Mouse (Mus musculus) neural tube, embryonic 14.5 days (tissue): ENCODE data around the gene Trim24. TPM values are rescaled to one million over a fixed set of nuclear protein-coding genes. Genes with fewer than 3 reads are reported as not detected.

Source experiments
- ATAC-seq: fragments of 200-750 bp; cut with Nextera tagmentation; 2 replicates; pipeline ENCODE4 v1.8.0; 2017; ENCODE audit warnings: low read depth, mild to moderate bottlenecking, moderate TSS enrichment, moderate library complexity
- H3K27ac ChIP-seq: fragments of 300-500 bp; sonication (generic); 2 replicates; pipeline ENCODE4 v1.5.1; 2014; ENCODE audit warnings: low read depth, mild to moderate bottlenecking, control low read depth, low read length, moderate library complexity, mixed read lengths
- H3K27me3 ChIP-seq: fragments of 300-500 bp; sonication (generic); 2 replicates; pipeline ENCODE4 v1.6.1; 2014; ENCODE audit warnings: low read length; ENCODE audit not compliant: control insufficient read depth, insufficient read depth
- H3K36me3 ChIP-seq: fragments of 300-500 bp; sonication (generic); 2 replicates; pipeline ENCODE4 v1.6.1; 2014; ENCODE audit warnings: low read length, mixed read lengths; ENCODE audit not compliant: control insufficient read depth, insufficient read depth
- H3K4me1 ChIP-seq: fragments of 300-500 bp; sonication (generic); 2 replicates; pipeline ENCODE4 v1.6.1; 2014; ENCODE audit warnings: low read length; ENCODE audit not compliant: control insufficient read depth, insufficient read depth
- H3K4me2 ChIP-seq: fragments of 300-500 bp; sonication (generic); 2 replicates; pipeline ENCODE4 v1.6.1; 2014; ENCODE audit warnings: mild to moderate bottlenecking, low read depth, low read length, control low read depth
- H3K4me3 ChIP-seq: fragments of 300-500 bp; sonication (generic); 2 replicates; pipeline ENCODE4 v1.5.1; 2014; ENCODE audit warnings: low read depth, low read length, control low read depth, mixed read lengths
- H3K9ac ChIP-seq: fragments of 300-500 bp; sonication (generic); replicated peaks from 2 replicates; pipeline ENCODE4 v1.6.1; 2014; ENCODE audit warnings: low read depth, mild to moderate bottlenecking, control low read depth, low read length, mixed read lengths
- H3K9me3 ChIP-seq: fragments of 300-500 bp; sonication (generic); 2 replicates; pipeline ENCODE4 v1.6.1; 2016; ENCODE audit warnings: low read length; ENCODE audit not compliant: control insufficient read depth
- WGBS: fragments of 180-500 bp; shearing (Covaris S2); extraction: QIAGEN DNeasy Blood & Tissue Kit; methylation state at CpG from one replicate; pipeline ENCODE4 v1.1.7; 2014; 5-methylcytosine and 5-hydroxymethylcytosine counted together
- polyA plus RNA-seq: library from polyadenylated mRNA; unstranded; fragments of >200 nt; fragmentation: Nextera tagmentation; extraction: Ambion mirVana; gene quantifications from 2 replicates; pipeline ENCODE4 v1.2.1, GENCODE M21; 2014

Gene Trim24
- polyA plus RNA-seq, 1 experiment from 2014 or later: 40.1 TPM

DNA sequence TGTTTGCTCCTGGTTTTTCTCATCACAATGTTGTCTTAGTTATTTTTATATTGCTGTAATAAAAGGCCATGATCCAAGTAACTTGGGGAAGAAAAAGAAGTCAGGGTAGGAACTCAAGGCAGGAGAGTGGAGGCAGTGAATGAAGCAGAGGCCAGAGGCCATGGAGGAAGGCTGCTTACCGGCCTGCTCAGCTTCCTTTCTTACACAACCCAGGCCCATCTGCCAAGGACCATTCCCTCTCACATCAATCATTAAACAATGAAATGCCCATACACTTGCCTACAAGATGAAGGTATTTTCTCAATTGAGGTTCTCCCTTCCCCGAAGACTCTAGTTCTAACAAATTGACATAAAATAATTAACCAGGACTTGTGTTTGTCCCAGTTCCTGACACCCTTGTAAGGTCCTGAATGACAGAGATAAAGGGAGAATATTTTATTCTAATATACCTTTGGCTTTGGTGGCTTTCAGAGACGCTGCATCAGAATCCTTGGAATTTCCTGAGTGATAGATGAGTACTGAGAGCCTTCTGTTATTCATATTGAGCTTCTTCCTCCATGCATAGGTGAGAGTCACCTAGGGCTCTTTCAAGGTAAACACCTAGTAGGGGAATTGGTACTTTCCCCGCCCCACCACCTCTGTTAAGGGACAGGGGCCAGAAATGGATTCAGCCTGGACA lies 13.3 kb upstream of the Trim24 start:
- Histone ChIP-seq H3K27me3 (no peaks in the 10 kb centered on the region), H3K4me3 (no peak overlapping the region), H3K36me3 (no peaks in the 10 kb centered on the region), H3K9me3 (no peaks in the 10 kb centered on the region), H3K27ac (no peak overlapping the region), H3K9ac (no peak overlapping the region), H3K4me1 (no peaks in the 10 kb centered on the region), H3K4me2 (no peak overlapping the region)
- 67% methylated on average over 4 of the region's 4 CpGs for WGBS
- ATAC-seq: no peak

- WGBS: 84% methylated on average over 4 of the region's 4 CpGs
- no peak overlapping the region for H3K4me2 ChIP-seq
- H3K9me3 ChIP-seq: no peaks in the 10 kb centered on the region
- H3K27me3 ChIP-seq: no peaks in the 10 kb centered on the region
- no peak overlapping the region for H3K27ac ChIP-seq
- no peak overlapping the region for H3K9ac ChIP-seq
- no peak overlapping the region for H3K4me3 ChIP-seq
- ATAC-seq: no peak
- no peaks in the 10 kb centered on the region for H3K36me3 ChIP-seq
- no peaks in the 10 kb centered on the region for H3K4me1 ChIP-seq
Measured at GRCm38 (mm10) chr6:37858126-37858525, 12.5 kb upstream of the Trim24 start.

DNA sequence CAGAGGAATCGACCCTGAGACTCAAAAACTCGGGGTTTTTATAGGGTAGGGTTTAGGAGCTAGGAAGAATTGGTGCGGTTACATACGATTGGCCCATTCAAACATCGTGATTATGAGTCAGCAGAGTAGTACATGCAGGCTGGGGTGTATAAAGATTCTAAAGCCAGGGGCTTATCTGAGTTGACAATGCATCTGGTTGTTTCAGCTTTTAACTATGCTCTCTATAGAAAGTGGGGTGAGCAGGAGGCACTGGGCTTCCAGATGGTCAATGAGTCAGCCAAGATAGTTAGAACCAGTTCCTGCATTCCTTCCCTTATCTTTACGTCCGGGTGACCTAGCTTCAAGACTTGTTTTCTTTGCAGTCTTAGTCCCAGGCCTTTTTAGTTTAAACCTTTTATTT lies 7.7 kb upstream of the Trim24 start:
- H3K36me3 ChIP-seq: no peaks in the 10 kb centered on the region
- H3K27ac ChIP-seq: no peak overlapping the region
- H3K4me2 ChIP-seq: no peak overlapping the region
- no peaks in the 10 kb centered on the region for H3K27me3 ChIP-seq
- H3K9ac ChIP-seq: no peak overlapping the region
- no peaks in the 10 kb centered on the region for H3K4me1 ChIP-seq
- no peak overlapping the region for H3K4me3 ChIP-seq
- no peak for ATAC-seq
- WGBS: 87% methylated on average over 7 of the region's 7 CpGs
- no peaks in the 10 kb centered on the region for H3K9me3 ChIP-seq

DNA sequence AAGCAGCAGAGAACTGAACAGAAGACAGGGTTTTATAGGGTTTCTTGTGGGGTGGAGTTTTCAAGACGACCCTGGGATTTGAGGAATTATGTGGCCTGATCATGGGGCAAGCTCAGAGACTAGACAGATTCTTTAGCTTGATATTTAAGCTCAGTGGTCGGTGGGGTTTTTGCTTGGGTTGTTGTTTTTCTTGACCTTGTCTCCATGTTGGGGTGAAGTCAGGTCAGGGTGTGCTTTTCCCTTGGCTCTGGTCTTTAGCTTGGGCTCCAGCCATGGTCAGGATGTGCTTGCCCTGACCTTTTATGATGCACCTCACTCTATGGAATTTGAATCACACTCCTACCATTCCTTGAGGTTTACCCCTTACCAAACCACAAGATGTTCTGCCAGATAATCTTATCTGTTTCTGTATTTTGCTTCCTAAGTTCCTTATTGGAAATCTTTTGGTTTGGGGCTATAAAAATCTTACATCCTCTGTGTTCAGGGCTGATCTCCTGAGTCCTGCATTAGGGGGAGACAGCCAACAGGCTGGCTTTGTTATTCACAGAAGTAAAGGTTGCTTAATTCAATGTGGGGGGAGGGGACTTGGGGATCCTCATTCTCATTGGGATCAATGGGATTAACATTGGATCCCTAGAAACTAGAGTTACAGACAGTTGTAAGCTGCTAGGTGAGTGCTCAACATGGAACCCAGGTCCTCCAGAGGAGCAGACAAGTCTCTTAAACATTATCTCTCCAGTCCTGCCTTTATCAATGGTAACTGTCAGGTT lies 6.5 kb upstream of the Trim24 start:
- H3K9ac ChIP-seq: no peak overlapping the region
- H3K36me3 ChIP-seq: no peaks in the 10 kb centered on the region
- H3K27me3 ChIP-seq: no peaks in the 10 kb centered on the region
- no peak overlapping the region for H3K4me2 ChIP-seq
- H3K9me3 ChIP-seq: no peaks in the 10 kb centered on the region
- no peak overlapping the region for H3K4me3 ChIP-seq
- no peak overlapping the region for H3K27ac ChIP-seq
- no peaks in the 10 kb centered on the region for H3K4me1 ChIP-seq
- 81% methylated on average over 2 of the region's 2 CpGs for WGBS
- ATAC-seq: no peak

GRCm38 (mm10) chr6:37871137-37871851 lies 683 bp downstream of the Trim24 start:
- peak overlapping the region; percentile 88 for H3K4me3 ChIP-seq
- H3K9me3 ChIP-seq: peaks cover 25% of the 10 kb centered on the region
- peak; percentile 71 for ATAC-seq
- H3K27me3 ChIP-seq: no peaks in the 10 kb centered on the region
- peak overlapping the region; percentile 43 for H3K4me2 ChIP-seq
- under 1% methylated on average over 57 of the region's 70 CpGs for WGBS
- H3K27ac ChIP-seq: peak overlapping the region; percentile 99
- H3K36me3 ChIP-seq: no peaks in the 10 kb centered on the region
- peak overlapping the region; percentile 95 for H3K9ac ChIP-seq
- H3K4me1 ChIP-seq: no peaks in the 10 kb centered on the region

DNA sequence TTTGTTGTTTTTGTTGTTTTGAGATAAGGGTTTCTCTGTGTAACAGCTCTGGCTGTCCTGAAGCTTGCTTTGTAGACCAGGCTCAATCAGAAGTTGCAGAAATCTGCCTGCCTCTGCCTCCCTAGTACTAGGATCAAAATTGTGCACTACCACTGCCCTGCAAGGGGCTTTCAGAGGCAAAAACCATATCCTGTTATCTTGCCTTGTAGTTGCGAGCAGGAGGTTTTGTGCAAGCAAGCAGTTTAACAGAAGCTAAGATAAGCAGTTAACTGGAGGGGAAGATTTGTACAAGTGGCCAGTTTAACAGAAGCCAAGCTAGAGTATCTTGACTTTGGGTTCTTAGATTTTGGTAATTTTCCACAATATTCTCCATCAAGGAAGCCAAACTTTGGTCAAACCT lies 2.2 kb downstream of the Trim24 start:
- Histone ChIP-seq H3K36me3 (no peaks in the 10 kb centered on the region), H3K27me3 (no peaks in the 10 kb centered on the region), H3K9ac (no peak overlapping the region), H3K9me3 (peaks cover 25% of the 10 kb centered on the region), H3K4me2 (no peak overlapping the region), H3K4me1 (no peaks in the 10 kb centered on the region), H3K4me3 (no peak overlapping the region), H3K27ac (no peak overlapping the region)
- 97% methylated on average over 1 of the region's 1 CpGs for WGBS
- no peak for ATAC-seq

- peaks cover 25% of the 10 kb centered on the region for H3K9me3 ChIP-seq
Measured at GRCm38 (mm10) chr6:37873731-37874130, 3.1 kb downstream of the Trim24 start.

GRCm38 (mm10) chr6:37878206-37878605 lies 7.6 kb downstream of the Trim24 start:
- H3K4me2 ChIP-seq: no peak overlapping the region
- H3K36me3 ChIP-seq: no peaks in the 10 kb centered on the region
- no peak for ATAC-seq
- H3K4me3 ChIP-seq: no peak overlapping the region
- peaks cover 16% of the 10 kb centered on the region for H3K9me3 ChIP-seq
- H3K9ac ChIP-seq: no peak overlapping the region
- H3K27me3 ChIP-seq: no peaks in the 10 kb centered on the region
- H3K4me1 ChIP-seq: no peaks in the 10 kb centered on the region
- 100% methylated on average over 1 of the region's 1 CpGs for WGBS
- no peak overlapping the region for H3K27ac ChIP-seq

More at GRCm38 (mm10) chr6:37873731-37874130, 3.1 kb downstream of the Trim24 start:
- no peaks in the 10 kb centered on the region for H3K36me3 ChIP-seq
- no peak overlapping the region for H3K4me3 ChIP-seq
- no peak for ATAC-seq
- no peak overlapping the region for H3K4me2 ChIP-seq
- no peak overlapping the region for H3K27ac ChIP-seq
- H3K4me1 ChIP-seq: no peaks in the 10 kb centered on the region
- no peaks in the 10 kb centered on the region for H3K27me3 ChIP-seq
- no peak overlapping the region for H3K9ac ChIP-seq

DNA sequence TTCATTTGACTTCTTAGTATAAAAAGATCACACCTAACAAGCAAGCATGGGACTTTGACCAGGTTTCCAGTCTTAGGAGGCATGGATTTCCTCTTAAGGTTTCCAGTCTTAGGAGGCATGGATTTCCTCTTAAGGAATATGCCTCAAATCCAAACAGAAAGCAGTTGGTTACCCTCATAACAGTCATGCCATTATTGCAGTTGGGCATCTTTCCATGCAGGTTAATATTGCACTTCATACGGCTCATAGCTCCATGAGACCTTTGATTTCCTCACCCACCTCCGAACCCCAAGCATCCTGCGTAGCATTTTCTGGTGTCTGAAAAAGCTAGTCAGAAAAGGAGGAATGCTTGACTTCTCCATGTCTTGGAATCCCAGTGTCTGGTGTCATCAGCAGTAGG lies 10.0 kb downstream of the Trim24 start:
- 100% methylated on average over 3 of the region's 3 CpGs for WGBS
- H3K9ac ChIP-seq: no peak overlapping the region

More for the DNA sequence above, 10.0 kb downstream of the Trim24 start:
- Histone ChIP-seq H3K9me3 (no peaks in the 10 kb centered on the region), H3K27me3 (no peaks in the 10 kb centered on the region), H3K4me2 (no peak overlapping the region), H3K4me3 (no peak overlapping the region), H3K27ac (no peak overlapping the region), H3K4me1 (no peaks in the 10 kb centered on the region), H3K36me3 (no peaks in the 10 kb centered on the region)
- ATAC-seq: no peak
